Mouse (Mus musculus): ENCODE data around the gene Socs5.

GRCm38 (mm10) chr17:87073470-87073869 is 34.0 kb upstream of the Socs5 start:
- no peak for TF ChIP-seq ZC3H11A (IDR thresholded peaks at IDR 0.05; ENCODE audit: borderline replicate concordance, low read depth, low read length)
- no peak for TF ChIP-seq HCFC1 (IDR thresholded peaks at IDR 0.05; ENCODE audit: borderline replicate concordance, insufficient read depth, low read length)
- TF ChIP-seq CHD2 (IDR thresholded peaks at IDR 0.05; ENCODE audit: low read depth, low read length), result no peak
- TF ChIP-seq MAFK (IDR thresholded peaks at IDR 0.05; ENCODE audit: insufficient read depth, low read depth, low read length), result no peak
